Mouse (Mus musculus): Measurements from ENCODE around the gene Sema3f. TPM values are rescaled to one million over a fixed set of nuclear protein-coding genes. Genes with fewer than 3 reads are reported as not detected.

Gene Sema3f
- polyA plus RNA-seq (2014; fragmentation: Illumina TruSeq; extraction: RNeasy Lipid Tissue Mini Kit (QIAGEN cat#74804); ENCODE audit: low read depth, low replicate concordance): 0.76 TPM

DNA sequence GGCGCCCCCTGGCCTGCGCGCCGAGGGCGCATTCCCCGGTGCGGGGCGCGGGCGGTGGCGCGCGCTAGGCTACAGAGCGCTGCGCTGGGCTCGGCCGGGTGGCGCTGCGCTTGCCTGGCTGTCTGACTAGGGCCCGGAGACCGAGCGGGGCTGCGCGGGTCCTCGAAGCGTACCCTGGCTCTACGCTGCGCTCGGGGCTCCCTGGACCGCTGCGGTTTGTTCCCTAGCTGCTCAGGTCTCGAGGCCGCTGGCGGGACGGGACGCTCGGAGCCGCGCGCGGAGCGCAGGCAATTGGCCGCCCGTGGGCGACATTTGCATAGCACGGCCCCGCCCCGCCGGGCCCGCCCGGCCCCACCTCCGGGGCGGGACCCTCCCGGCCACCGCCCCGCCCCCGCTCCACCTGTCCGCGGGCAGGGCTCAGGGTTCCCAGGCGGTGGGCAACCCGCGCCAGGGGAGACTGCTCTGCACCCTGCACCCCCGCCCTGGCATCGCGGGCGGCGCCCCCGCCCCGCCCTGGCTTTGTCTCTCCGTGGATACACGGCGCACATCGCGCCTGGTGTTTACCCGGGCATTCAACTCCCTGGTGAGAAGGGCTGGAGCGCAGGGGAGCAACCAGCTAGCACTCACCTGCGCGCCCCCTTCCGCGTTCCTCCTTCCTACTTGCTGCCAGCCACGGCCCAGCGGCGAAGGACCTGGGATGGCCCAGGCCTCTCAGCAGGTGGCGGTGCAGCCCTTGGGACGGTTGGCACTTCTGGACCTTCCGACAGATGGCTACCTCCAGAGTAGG is at the start of gene Sema3f:
Gene Sema3f, minus strand, starts transcription at position 779 of the 787 bp plus-strand sequence.

DNA sequence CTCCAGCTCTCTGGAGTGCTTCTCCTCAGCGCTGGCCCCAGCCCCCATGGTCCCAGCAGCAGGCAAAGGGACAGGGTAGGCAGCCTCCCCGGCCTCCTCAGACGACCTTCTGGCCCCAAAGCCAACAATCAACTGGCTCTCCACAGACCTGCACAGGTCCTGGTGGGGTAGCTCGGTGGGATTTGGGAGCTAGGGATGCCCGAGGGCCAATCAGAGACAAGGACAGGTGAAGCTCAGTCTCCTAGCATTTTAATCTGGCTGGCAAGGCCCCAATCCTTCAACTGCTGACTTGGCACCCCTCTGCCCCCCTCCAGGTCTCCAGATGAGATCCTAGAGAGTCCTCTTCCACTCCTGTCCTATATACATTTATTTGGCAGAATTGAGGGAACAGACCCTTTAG is 30.8 kb downstream of the Sema3f start, which contains the start of gene Gnat1:
Gene Gnat1, minus strand, starts transcription at position 212 of the 400 bp plus-strand sequence.

DNA sequence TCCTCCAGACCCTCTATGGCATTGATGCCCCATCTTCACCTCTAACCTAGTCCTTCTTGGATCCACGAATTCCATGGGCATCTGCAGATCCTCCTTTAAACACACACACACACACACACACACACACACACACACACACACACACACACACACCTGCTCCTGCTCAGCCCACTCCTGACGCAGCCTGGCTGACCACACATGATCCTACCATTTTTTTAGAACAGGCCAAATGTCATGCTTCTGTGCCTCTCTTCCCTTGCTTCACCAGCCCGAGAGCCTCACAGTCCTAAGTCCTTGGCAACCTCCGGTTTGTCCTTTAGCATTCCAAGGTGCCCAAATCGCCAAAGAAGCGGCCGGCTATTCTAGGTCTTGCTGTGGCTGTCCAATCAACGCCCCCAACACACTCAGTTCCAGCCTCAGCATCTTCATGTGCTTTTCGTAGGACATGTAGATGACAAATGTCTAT is 40.8 kb downstream of the Sema3f start, which contains the start of gene Slc38a3:
Gene Slc38a3, minus strand, starts transcription at position 51 of the 466 bp plus-strand sequence.

DNA sequence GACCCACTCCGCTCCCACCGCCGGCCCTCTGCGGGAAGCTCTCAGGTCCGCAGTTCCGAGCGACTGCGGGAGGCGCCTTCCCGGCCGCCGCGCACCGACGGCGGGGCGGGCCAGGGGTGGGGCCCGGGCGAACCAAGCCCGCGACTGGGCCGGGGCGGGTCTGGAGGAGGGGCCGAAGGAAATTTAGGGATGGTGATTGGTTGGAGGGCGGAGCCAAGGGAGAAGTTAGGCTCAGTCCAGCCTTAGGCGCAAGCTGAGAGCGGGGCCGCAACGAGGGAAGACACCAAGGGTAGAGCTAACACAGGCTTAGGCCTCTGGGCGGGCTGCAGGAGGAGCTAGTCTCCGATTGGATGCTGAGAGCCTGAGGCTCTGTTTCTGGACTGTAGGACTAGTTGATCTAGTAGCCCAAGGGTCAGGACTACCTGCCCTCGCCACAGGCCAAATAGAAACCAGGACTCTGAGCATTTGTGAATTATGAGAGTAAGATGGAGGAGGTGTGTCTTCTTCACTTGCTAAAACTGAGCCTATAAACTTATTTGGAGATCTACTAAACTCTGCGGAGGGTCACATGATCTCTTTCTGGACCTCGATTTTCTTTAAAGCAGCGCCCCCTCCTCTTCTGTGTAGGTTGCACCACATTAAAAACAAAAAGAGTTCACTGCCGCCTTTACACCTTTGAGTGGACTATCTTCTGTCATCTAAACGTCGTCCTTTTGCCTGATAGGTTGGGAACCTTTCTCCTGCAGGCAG is 74.8 kb downstream of the Sema3f start, which contains the start of gene Gnai2:
Gene Gnai2, minus strand, starts transcription at position 89 of the 750 bp plus-strand sequence.

Other genes starting within 250 kb of the Sema3f start
- not detected for gene Tmem115, start 176.5 kb downstream of the Sema3f start, polyA plus RNA-seq (2014; fragmentation: Illumina TruSeq; extraction: RNeasy Lipid Tissue Mini Kit (QIAGEN cat#74804); ENCODE audit: low read depth, low replicate concordance)
- 1.6 TPM for gene Cyb561d2, start 168.3 kb downstream of the Sema3f start, polyA plus RNA-seq (2014; fragmentation: Illumina TruSeq; extraction: RNeasy Lipid Tissue Mini Kit (QIAGEN cat#74804); ENCODE audit: low read depth, low replicate concordance)
- gene Nprl2, start 168.2 kb downstream of the Sema3f start, polyA plus RNA-seq (2014; fragmentation: Illumina TruSeq; extraction: RNeasy Lipid Tissue Mini Kit (QIAGEN cat#74804); ENCODE audit: low read depth, low replicate concordance): 2.0 TPM
- not detected for gene Zmynd10, start 163.2 kb downstream of the Sema3f start, polyA plus RNA-seq (2014; fragmentation: Illumina TruSeq; extraction: RNeasy Lipid Tissue Mini Kit (QIAGEN cat#74804); ENCODE audit: low read depth, low replicate concordance)
- gene Rassf1, start 158.9 kb downstream of the Sema3f start, polyA plus RNA-seq (2014; fragmentation: Illumina TruSeq; extraction: RNeasy Lipid Tissue Mini Kit (QIAGEN cat#74804); ENCODE audit: low read depth, low replicate concordance): 33.5 TPM
- gene Tusc2, start 147.2 kb downstream of the Sema3f start, polyA plus RNA-seq (2014; fragmentation: Illumina TruSeq; extraction: RNeasy Lipid Tissue Mini Kit (QIAGEN cat#74804); ENCODE audit: low read depth, low replicate concordance): 20.1 TPM
- 0.28 TPM for gene Hyal2, start 142.5 kb downstream of the Sema3f start, polyA plus RNA-seq (2014; fragmentation: Illumina TruSeq; extraction: RNeasy Lipid Tissue Mini Kit (QIAGEN cat#74804); ENCODE audit: low read depth, low replicate concordance)
- 2.7 TPM for gene Hyal1, start 133.5 kb downstream of the Sema3f start, polyA plus RNA-seq (2014; fragmentation: Illumina TruSeq; extraction: RNeasy Lipid Tissue Mini Kit (QIAGEN cat#74804); ENCODE audit: low read depth, low replicate concordance)
- 1.5 TPM for gene Naa80, start 131.6 kb downstream of the Sema3f start, polyA plus RNA-seq (2014; fragmentation: Illumina TruSeq; extraction: RNeasy Lipid Tissue Mini Kit (QIAGEN cat#74804); ENCODE audit: low read depth, low replicate concordance)
- not detected for gene Hyal3, start 129.7 kb downstream of the Sema3f start, polyA plus RNA-seq (2014; fragmentation: Illumina TruSeq; extraction: RNeasy Lipid Tissue Mini Kit (QIAGEN cat#74804); ENCODE audit: low read depth, low replicate concordance)
- gene Ifrd2, start 122.8 kb downstream of the Sema3f start, polyA plus RNA-seq (2014; fragmentation: Illumina TruSeq; extraction: RNeasy Lipid Tissue Mini Kit (QIAGEN cat#74804); ENCODE audit: low read depth, low replicate concordance): 25.5 TPM
- gene Sema3b, start 101.2 kb downstream of the Sema3f start, polyA plus RNA-seq (2014; fragmentation: Illumina TruSeq; extraction: RNeasy Lipid Tissue Mini Kit (QIAGEN cat#74804); ENCODE audit: low read depth, low replicate concordance): 2.6 TPM
- gene Gnai2, start 75.1 kb downstream of the Sema3f start, polyA plus RNA-seq (2014; fragmentation: Illumina TruSeq; extraction: RNeasy Lipid Tissue Mini Kit (QIAGEN cat#74804); ENCODE audit: low read depth, low replicate concordance): 33.0 TPM
- gene Slc38a3, start 40.9 kb downstream of the Sema3f start, polyA plus RNA-seq (2014; fragmentation: Illumina TruSeq; extraction: RNeasy Lipid Tissue Mini Kit (QIAGEN cat#74804); ENCODE audit: low read depth, low replicate concordance): not detected
- gene Gnat1, start 30.8 kb downstream of the Sema3f start, polyA plus RNA-seq (2014; fragmentation: Illumina TruSeq; extraction: RNeasy Lipid Tissue Mini Kit (QIAGEN cat#74804); ENCODE audit: low read depth, low replicate concordance): not detected
- 233 TPM for gene Rbm5, start 60.5 kb upstream of the Sema3f start, polyA plus RNA-seq (2014; fragmentation: Illumina TruSeq; extraction: RNeasy Lipid Tissue Mini Kit (QIAGEN cat#74804); ENCODE audit: low read depth, low replicate concordance)
- 211 TPM for gene Rbm6, start 162.8 kb upstream of the Sema3f start, polyA plus RNA-seq (2014; fragmentation: Illumina TruSeq; extraction: RNeasy Lipid Tissue Mini Kit (QIAGEN cat#74804); ENCODE audit: low read depth, low replicate concordance)
- not detected for gene Mon1a, start 177.7 kb upstream of the Sema3f start, polyA plus RNA-seq (2014; fragmentation: Illumina TruSeq; extraction: RNeasy Lipid Tissue Mini Kit (QIAGEN cat#74804); ENCODE audit: low read depth, low replicate concordance)
- 2.0 TPM for gene Mst1r, start 196.4 kb upstream of the Sema3f start, polyA plus RNA-seq (2014; fragmentation: Illumina TruSeq; extraction: RNeasy Lipid Tissue Mini Kit (QIAGEN cat#74804); ENCODE audit: low read depth, low replicate concordance)
- not detected for gene Actl11, start 218.0 kb upstream of the Sema3f start, polyA plus RNA-seq (2014; fragmentation: Illumina TruSeq; extraction: RNeasy Lipid Tissue Mini Kit (QIAGEN cat#74804); ENCODE audit: low read depth, low replicate concordance)
- gene Camkv, start 225.2 kb upstream of the Sema3f start, polyA plus RNA-seq (2014; fragmentation: Illumina TruSeq; extraction: RNeasy Lipid Tissue Mini Kit (QIAGEN cat#74804); ENCODE audit: low read depth, low replicate concordance): not detected
- gene Traip, start 239.7 kb upstream of the Sema3f start, polyA plus RNA-seq (2014; fragmentation: Illumina TruSeq; extraction: RNeasy Lipid Tissue Mini Kit (QIAGEN cat#74804); ENCODE audit: low read depth, low replicate concordance): 0.32 TPM